Mouse (Mus musculus): ENCODE results near the gene Ctnnbl1. TPM values are rescaled to one million over a fixed set of nuclear protein-coding genes. Genes with fewer than 3 reads are reported as not detected.

Gene Ctnnbl1
- polyA plus RNA-seq, 1 experiment from 2014 or later = 54.7 TPM

GRCm38 (mm10) chr2:157924504-157924903 is 187.3 kb downstream of the Ctnnbl1 start:
- H3K9me3 ChIP-seq (ENCODE audit: control insufficient read depth, low read length) = no peaks in the 10 kb centered on the region
- H3K27me3 ChIP-seq (ENCODE audit: control insufficient read depth, insufficient read depth, low read depth, low read length) = no peaks in the 10 kb centered on the region; the same call in 1 of the 2 replicates
- no peak overlapping the region for H3K27ac ChIP-seq (ENCODE audit: low read length)
- no peak overlapping the region for H3K9ac ChIP-seq (ENCODE audit: low read length)
- H3K36me3 ChIP-seq (ENCODE audit: control insufficient read depth, insufficient read depth, low read length) = no peaks in the 10 kb centered on the region
- ATAC-seq (ENCODE audit: low read depth) = no peak
- no peak overlapping the region for H3K4me2 ChIP-seq (ENCODE audit: low read depth, low read length)
- no peaks in the 10 kb centered on the region for H3K4me1 ChIP-seq (replicated peaks; ENCODE audit: control insufficient read depth, insufficient read depth, low read length)
- WGBS = 51% methylated on average over 5 of the region's 5 CpGs
- H3K4me3 ChIP-seq (ENCODE audit: low read length) = no peak overlapping the region

- H3K27ac ChIP-seq (ENCODE audit: low read length) = no peak overlapping the region
- 52% methylated on average over 7 of the region's 7 CpGs for WGBS
- ATAC-seq (ENCODE audit: low read depth) = no peak
- H3K27me3 ChIP-seq (ENCODE audit: control insufficient read depth, insufficient read depth, low read depth, low read length) = no peaks in the 10 kb centered on the region; the same call in 1 of the 2 replicates
- no peak overlapping the region for H3K4me3 ChIP-seq (ENCODE audit: low read length)
- no peaks in the 10 kb centered on the region for H3K4me1 ChIP-seq (replicated peaks; ENCODE audit: control insufficient read depth, insufficient read depth, low read length)
- no peaks in the 10 kb centered on the region for H3K9me3 ChIP-seq (ENCODE audit: control insufficient read depth, low read length)
- H3K9ac ChIP-seq (ENCODE audit: low read length) = no peak overlapping the region
- no peak overlapping the region for H3K4me2 ChIP-seq (ENCODE audit: low read depth, low read length)
- no peaks in the 10 kb centered on the region for H3K36me3 ChIP-seq (ENCODE audit: control insufficient read depth, insufficient read depth, low read length)
Measured at GRCm38 (mm10) chr2:157926502-157926901, 189.3 kb downstream of the Ctnnbl1 start.

GRCm38 (mm10) chr2:157926927-157927326 is 189.7 kb downstream of the Ctnnbl1 start:
- no peak for ATAC-seq (ENCODE audit: low read depth)
- Histone ChIP-seq H3K4me2 (ENCODE audit: low read depth, low read length) (no peak overlapping the region), H3K4me3 (ENCODE audit: low read length) (no peak overlapping the region), H3K9me3 (ENCODE audit: control insufficient read depth, low read length) (no peaks in the 10 kb centered on the region), H3K27me3 (ENCODE audit: control insufficient read depth, insufficient read depth, low read depth, low read length) (no peaks in the 10 kb centered on the region), H3K27ac (ENCODE audit: low read length) (no peak overlapping the region), H3K9ac (ENCODE audit: low read length) (no peak overlapping the region), H3K36me3 (ENCODE audit: control insufficient read depth, insufficient read depth, low read length) (no peaks in the 10 kb centered on the region), H3K4me1 (replicated peaks; ENCODE audit: control insufficient read depth, insufficient read depth, low read length) (no peaks in the 10 kb centered on the region)
- 70% methylated on average over 3 of the region's 3 CpGs for WGBS

- no peak overlapping the region for H3K9ac ChIP-seq (ENCODE audit: low read length)
- no peaks in the 10 kb centered on the region for H3K27me3 ChIP-seq (ENCODE audit: control insufficient read depth, insufficient read depth, low read depth, low read length)
- H3K4me3 ChIP-seq (ENCODE audit: low read length) = no peak overlapping the region
- no peak overlapping the region for H3K4me2 ChIP-seq (ENCODE audit: low read depth, low read length)
- H3K9me3 ChIP-seq (ENCODE audit: control insufficient read depth, low read length) = no peaks in the 10 kb centered on the region
- H3K27ac ChIP-seq (ENCODE audit: low read length) = no peak overlapping the region
- WGBS = 58% methylated on average over 20 of the region's 20 CpGs
- ATAC-seq (ENCODE audit: low read depth) = no peak
- no peaks in the 10 kb centered on the region for H3K36me3 ChIP-seq (ENCODE audit: control insufficient read depth, insufficient read depth, low read length)
- H3K4me1 ChIP-seq (replicated peaks; ENCODE audit: control insufficient read depth, insufficient read depth, low read length) = no peaks in the 10 kb centered on the region
Measured at GRCm38 (mm10) chr2:157927397-157927796, 190.2 kb downstream of the Ctnnbl1 start.

- H3K27me3 ChIP-seq (ENCODE audit: control insufficient read depth, insufficient read depth, low read depth, low read length) = no peaks in the 10 kb centered on the region
- no peak overlapping the region for H3K27ac ChIP-seq (ENCODE audit: low read length)
- ATAC-seq (ENCODE audit: low read depth) = no peak
- no peaks in the 10 kb centered on the region for H3K36me3 ChIP-seq (ENCODE audit: control insufficient read depth, insufficient read depth, low read length)
- no peak overlapping the region for H3K9ac ChIP-seq (ENCODE audit: low read length)
- H3K4me1 ChIP-seq (replicated peaks; ENCODE audit: control insufficient read depth, insufficient read depth, low read length) = no peaks in the 10 kb centered on the region
- no peak overlapping the region for H3K4me3 ChIP-seq (ENCODE audit: low read length)
- no peak overlapping the region for H3K4me2 ChIP-seq (ENCODE audit: low read depth, low read length)
- H3K9me3 ChIP-seq (ENCODE audit: control insufficient read depth, low read length) = no peaks in the 10 kb centered on the region
- WGBS = no CpG with 5 or more reads among the region's 2 CpGs
Measured at GRCm38 (mm10) chr2:157927815-157928214, 190.6 kb downstream of the Ctnnbl1 start.

- Histone ChIP-seq H3K4me3 (ENCODE audit: low read length) (no peak overlapping the region), H3K36me3 (ENCODE audit: control insufficient read depth, insufficient read depth, low read length) (no peaks in the 10 kb centered on the region), H3K27me3 (ENCODE audit: control insufficient read depth, insufficient read depth, low read depth, low read length) (no peaks in the 10 kb centered on the region), H3K9me3 (ENCODE audit: control insufficient read depth, low read length) (no peaks in the 10 kb centered on the region), H3K9ac (ENCODE audit: low read length) (no peak overlapping the region), H3K4me2 (ENCODE audit: low read depth, low read length) (no peak overlapping the region), H3K4me1 (replicated peaks; ENCODE audit: control insufficient read depth, insufficient read depth, low read length) (no peaks in the 10 kb centered on the region), H3K27ac (ENCODE audit: low read length) (no peak overlapping the region)
- WGBS = 62% methylated on average over 4 of the region's 4 CpGs
- no peak for ATAC-seq (ENCODE audit: low read depth)
Measured at GRCm38 (mm10) chr2:157932655-157933054, 195.5 kb downstream of the Ctnnbl1 start.

- H3K27ac ChIP-seq (ENCODE audit: low read length) = no peak overlapping the region
- H3K4me2 ChIP-seq (ENCODE audit: low read depth, low read length) = no peak overlapping the region
- ATAC-seq (ENCODE audit: low read depth) = no peak
- no peaks in the 10 kb centered on the region for H3K4me1 ChIP-seq (replicated peaks; ENCODE audit: control insufficient read depth, insufficient read depth, low read length)
- no peak overlapping the region for H3K4me3 ChIP-seq (ENCODE audit: low read length)
- 43% methylated on average over 11 of the region's 11 CpGs for WGBS
- H3K27me3 ChIP-seq (ENCODE audit: control insufficient read depth, insufficient read depth, low read depth, low read length) = peaks cover 5% of the 10 kb centered on the region; the same call in 1 of the 2 replicates
- H3K9me3 ChIP-seq (ENCODE audit: control insufficient read depth, low read length) = no peaks in the 10 kb centered on the region
- H3K36me3 ChIP-seq (ENCODE audit: control insufficient read depth, insufficient read depth, low read length) = no peaks in the 10 kb centered on the region
- H3K9ac ChIP-seq (ENCODE audit: low read length) = no peak overlapping the region
Measured at GRCm38 (mm10) chr2:157935444-157936171, 198.4 kb downstream of the Ctnnbl1 start.

- Histone ChIP-seq H3K9ac (ENCODE audit: low read length) (no peak overlapping the region), H3K27me3 (ENCODE audit: control insufficient read depth, insufficient read depth, low read depth, low read length) (peaks cover 15% of the 10 kb centered on the region), H3K4me2 (ENCODE audit: low read depth, low read length) (no peak overlapping the region), H3K4me3 (ENCODE audit: low read length) (no peak overlapping the region), H3K4me1 (replicated peaks; ENCODE audit: control insufficient read depth, insufficient read depth, low read length) (no peaks in the 10 kb centered on the region), H3K27ac (ENCODE audit: low read length) (no peak overlapping the region), H3K36me3 (ENCODE audit: control insufficient read depth, insufficient read depth, low read length) (no peaks in the 10 kb centered on the region), H3K9me3 (ENCODE audit: control insufficient read depth, low read length) (no peaks in the 10 kb centered on the region)
- 70% methylated on average over 4 of the region's 4 CpGs for WGBS
- no peak for ATAC-seq (ENCODE audit: low read depth)
Measured at GRCm38 (mm10) chr2:157936676-157937075, 199.5 kb downstream of the Ctnnbl1 start.

GRCm38 (mm10) chr2:157940586-157941185 is 203.5 kb downstream of the Ctnnbl1 start:
- Histone ChIP-seq H3K27ac (ENCODE audit: low read length) (no peak overlapping the region), H3K4me1 (replicated peaks; ENCODE audit: control insufficient read depth, insufficient read depth, low read length) (peaks cover 8% of the 10 kb centered on the region), H3K9me3 (ENCODE audit: control insufficient read depth, low read length) (no peaks in the 10 kb centered on the region), H3K36me3 (ENCODE audit: control insufficient read depth, insufficient read depth, low read length) (no peaks in the 10 kb centered on the region), H3K27me3 (ENCODE audit: control insufficient read depth, insufficient read depth, low read depth, low read length) (peaks cover 19% of the 10 kb centered on the region), H3K4me3 (ENCODE audit: low read length) (no peak overlapping the region), H3K9ac (ENCODE audit: low read length) (no peak overlapping the region), H3K4me2 (ENCODE audit: low read depth, low read length) (no peak overlapping the region)
- ATAC-seq (ENCODE audit: low read depth) = no peak
- WGBS = 5% methylated on average over 18 of the region's 18 CpGs

Measured in lung, embryonic 16.5 days (tissue).